Mouse (Mus musculus): ENCODE measurements around the gene Lzts3. TPM values are rescaled to one million over a fixed set of nuclear protein-coding genes. Genes with fewer than 3 reads are reported as not detected.
"Not testable (repeated sequence)": the region's sequence is repeated elsewhere in the genome, so short reads cannot be mapped to it uniquely, and the experiment has no call there.

The Lzts3 gene
- polyA plus RNA-seq, 1 experiment from 2014 or later = 0.79 TPM

GRCm38 (mm10) chr2:130649028-130649427 is 6.4 kb upstream of the Lzts3 start:
- ATAC-seq (replicated peaks; ENCODE audit: insufficient number of reproducible peaks, low FRiP score, low TSS enrichment, low read depth); H3K27ac ChIP-seq (replicated peaks; ENCODE audit: low read depth, low read length); DNase-seq (ENCODE audit: low spot score); H3K4me3 ChIP-seq (ENCODE audit: low read depth, low read length); H3K9ac ChIP-seq (replicated peaks; ENCODE audit: low read length); H3K36me3 ChIP-seq (replicated peaks; ENCODE audit: control insufficient read depth, insufficient read depth, low read depth, low read length); H3K9me3 ChIP-seq (replicated peaks; ENCODE audit: control insufficient read depth, low read length); H3K27me3 ChIP-seq (ENCODE audit: control insufficient read depth, insufficient read depth, low read length); H3K4me2 ChIP-seq (ENCODE audit: low read depth, low read length); H3K4me1 ChIP-seq (ENCODE audit: control insufficient read depth, insufficient read depth, low read length): not testable (repeated sequence)
- WGBS = 81% methylated on average over 6 of the region's 6 CpGs

- DNase-seq (ENCODE audit: low spot score) (no peak), ATAC-seq (replicated peaks; ENCODE audit: insufficient number of reproducible peaks, low FRiP score, low TSS enrichment, low read depth) (no peak)
- Histone ChIP-seq H3K4me2 (ENCODE audit: low read depth, low read length) (no peak overlapping the region), H3K36me3 (replicated peaks; ENCODE audit: control insufficient read depth, insufficient read depth, low read depth, low read length) (no peaks in the 10 kb centered on the region), H3K9ac (replicated peaks; ENCODE audit: low read length) (no peak overlapping the region), H3K4me1 (ENCODE audit: control insufficient read depth, insufficient read depth, low read length) (no peaks in the 10 kb centered on the region), H3K4me3 (ENCODE audit: low read depth, low read length) (no peak overlapping the region), H3K27ac (replicated peaks; ENCODE audit: low read depth, low read length) (no peak overlapping the region), H3K27me3 (ENCODE audit: control insufficient read depth, insufficient read depth, low read length) (no peaks in the 10 kb centered on the region), H3K9me3 (replicated peaks; ENCODE audit: control insufficient read depth, low read length) (no peaks in the 10 kb centered on the region)
- WGBS = 80% methylated on average over 4 of the region's 4 CpGs
These were observed 2.6 kb upstream of the Lzts3 start for GRCm38 (mm10) chr2:130645198-130645597.

GRCm38 (mm10) chr2:130642197-130642660 is 374 bp downstream of the Lzts3 start:
- H3K4me3 ChIP-seq (ENCODE audit: low read depth, low read length) = peak overlapping the region; percentile 58
- no peak overlapping the region for H3K27ac ChIP-seq (replicated peaks; ENCODE audit: low read depth, low read length)
- peak; percentile 40 for DNase-seq (ENCODE audit: low spot score)
- H3K4me2 ChIP-seq (ENCODE audit: low read depth, low read length) = peak overlapping the region; percentile 97
- peak; percentile 53 for ATAC-seq (replicated peaks; ENCODE audit: insufficient number of reproducible peaks, low FRiP score, low TSS enrichment, low read depth)
- no peaks in the 10 kb centered on the region for H3K4me1 ChIP-seq (ENCODE audit: control insufficient read depth, insufficient read depth, low read length)
- H3K27me3 ChIP-seq (ENCODE audit: control insufficient read depth, insufficient read depth, low read length) = peaks cover 10% of the 10 kb centered on the region
- WGBS = 0% methylated on average over 15 of the region's 27 CpGs
- H3K9ac ChIP-seq (replicated peaks; ENCODE audit: low read length) = peak overlapping the region; percentile 46
- H3K9me3 ChIP-seq (replicated peaks; ENCODE audit: control insufficient read depth, low read length) = no peaks in the 10 kb centered on the region
- no peaks in the 10 kb centered on the region for H3K36me3 ChIP-seq (replicated peaks; ENCODE audit: control insufficient read depth, insufficient read depth, low read depth, low read length)

GRCm38 (mm10) chr2:130641351-130642025 is 1.1 kb downstream of the Lzts3 start:
- no peak overlapping the region; the same call in 1 of the 2 replicates for H3K4me2 ChIP-seq (ENCODE audit: low read depth, low read length)
- peaks cover 14% of the 10 kb centered on the region for H3K27me3 ChIP-seq (ENCODE audit: control insufficient read depth, insufficient read depth, low read length)
- WGBS = 64% methylated on average over 6 of the region's 6 CpGs
- ATAC-seq (replicated peaks; ENCODE audit: insufficient number of reproducible peaks, low FRiP score, low TSS enrichment, low read depth) = no peak
- DNase-seq (ENCODE audit: low spot score) = no peak
- H3K4me1 ChIP-seq (ENCODE audit: control insufficient read depth, insufficient read depth, low read length) = no peaks in the 10 kb centered on the region
- H3K9me3 ChIP-seq (replicated peaks; ENCODE audit: control insufficient read depth, low read length) = no peaks in the 10 kb centered on the region
- H3K9ac ChIP-seq (replicated peaks; ENCODE audit: low read length) = no peak overlapping the region
- H3K36me3 ChIP-seq (replicated peaks; ENCODE audit: control insufficient read depth, insufficient read depth, low read depth, low read length) = no peaks in the 10 kb centered on the region
- no peak overlapping the region for H3K27ac ChIP-seq (replicated peaks; ENCODE audit: low read depth, low read length)
- H3K4me3 ChIP-seq (ENCODE audit: low read depth, low read length) = peak overlapping the region; percentile 58; the same call in 1 of the 2 replicates

- no peak overlapping the region for H3K9ac ChIP-seq (replicated peaks; ENCODE audit: low read length)
- WGBS = 77% methylated on average over 6 of the region's 6 CpGs
- H3K4me1 ChIP-seq (ENCODE audit: control insufficient read depth, insufficient read depth, low read length) = peaks cover 9% of the 10 kb centered on the region
- H3K27ac ChIP-seq (replicated peaks; ENCODE audit: low read depth, low read length) = no peak overlapping the region
- H3K4me2 ChIP-seq (ENCODE audit: low read depth, low read length) = no peak overlapping the region
- no peaks in the 10 kb centered on the region for H3K36me3 ChIP-seq (replicated peaks; ENCODE audit: control insufficient read depth, insufficient read depth, low read depth, low read length)
- H3K4me3 ChIP-seq (ENCODE audit: low read depth, low read length) = no peak overlapping the region
- no peak for ATAC-seq (replicated peaks; ENCODE audit: insufficient number of reproducible peaks, low FRiP score, low TSS enrichment, low read depth)
- no peak for DNase-seq (ENCODE audit: low spot score)
- H3K9me3 ChIP-seq (replicated peaks; ENCODE audit: control insufficient read depth, low read length) = no peaks in the 10 kb centered on the region
- H3K27me3 ChIP-seq (ENCODE audit: control insufficient read depth, insufficient read depth, low read length) = peaks cover 30% of the 10 kb centered on the region
These were observed 3.3 kb downstream of the Lzts3 start for GRCm38 (mm10) chr2:130639276-130639675.

- H3K9ac ChIP-seq (replicated peaks; ENCODE audit: low read length) = no peak overlapping the region
- H3K9me3 ChIP-seq (replicated peaks; ENCODE audit: control insufficient read depth, low read length) = no peaks in the 10 kb centered on the region
- peaks cover 9% of the 10 kb centered on the region for H3K4me1 ChIP-seq (ENCODE audit: control insufficient read depth, insufficient read depth, low read length)
- DNase-seq (ENCODE audit: low spot score) (no peak), ATAC-seq (replicated peaks; ENCODE audit: insufficient number of reproducible peaks, low FRiP score, low TSS enrichment, low read depth) (no peak)
- H3K36me3 ChIP-seq (replicated peaks; ENCODE audit: control insufficient read depth, insufficient read depth, low read depth, low read length) = no peaks in the 10 kb centered on the region
- no peak overlapping the region for H3K4me3 ChIP-seq (ENCODE audit: low read depth, low read length)
- H3K4me2 ChIP-seq (ENCODE audit: low read depth, low read length) = no peak overlapping the region
- WGBS = 27% methylated on average over 16 of the region's 16 CpGs
- no peak overlapping the region for H3K27ac ChIP-seq (replicated peaks; ENCODE audit: low read depth, low read length)
- H3K27me3 ChIP-seq (ENCODE audit: control insufficient read depth, insufficient read depth, low read length) = peaks cover 31% of the 10 kb centered on the region
These were observed 4.4 kb downstream of the Lzts3 start for GRCm38 (mm10) chr2:130638101-130638611.

- H3K9ac ChIP-seq (replicated peaks; ENCODE audit: low read length) = peak overlapping the region; percentile 22
These were observed 6.8 kb downstream of the Lzts3 start for GRCm38 (mm10) chr2:130635847-130636246.

GRCm38 (mm10) chr2:130634739-130635411 is 7.7 kb downstream of the Lzts3 start:
- ATAC-seq (replicated peaks; ENCODE audit: insufficient number of reproducible peaks, low FRiP score, low TSS enrichment, low read depth) (peak; percentile 68), DNase-seq (ENCODE audit: low spot score) (peak; percentile 64)
- H3K27ac ChIP-seq (replicated peaks; ENCODE audit: low read depth, low read length) = no peak overlapping the region
- WGBS = under 1% methylated on average over 38 of the region's 38 CpGs
- H3K4me2 ChIP-seq (ENCODE audit: low read depth, low read length) = peak overlapping the region; percentile 90
- H3K27me3 ChIP-seq (ENCODE audit: control insufficient read depth, insufficient read depth, low read length) = peaks cover 31% of the 10 kb centered on the region
- H3K9ac ChIP-seq (replicated peaks; ENCODE audit: low read length) = peak overlapping the region; percentile 55
- no peaks in the 10 kb centered on the region for H3K36me3 ChIP-seq (replicated peaks; ENCODE audit: control insufficient read depth, insufficient read depth, low read depth, low read length)
- peak overlapping the region; percentile 31 for H3K4me3 ChIP-seq (ENCODE audit: low read depth, low read length)
- no peaks in the 10 kb centered on the region for H3K9me3 ChIP-seq (replicated peaks; ENCODE audit: control insufficient read depth, low read length)
- H3K4me1 ChIP-seq (ENCODE audit: control insufficient read depth, insufficient read depth, low read length) = peaks cover 9% of the 10 kb centered on the region

More at GRCm38 (mm10) chr2:130635847-130636246, 6.8 kb downstream of the Lzts3 start:
- H3K4me3 ChIP-seq (ENCODE audit: low read depth, low read length) = peak overlapping the region; percentile 5; the same call in 1 of the 2 replicates
- DNase-seq (ENCODE audit: low spot score) = peak; percentile 20
- peak overlapping the region; percentile 90 for H3K4me2 ChIP-seq (ENCODE audit: low read depth, low read length)
- H3K27me3 ChIP-seq (ENCODE audit: control insufficient read depth, insufficient read depth, low read length) = peaks cover 31% of the 10 kb centered on the region
- H3K27ac ChIP-seq (replicated peaks; ENCODE audit: low read depth, low read length) = no peak overlapping the region
- no peak for ATAC-seq (replicated peaks; ENCODE audit: insufficient number of reproducible peaks, low FRiP score, low TSS enrichment, low read depth)
- no peaks in the 10 kb centered on the region for H3K36me3 ChIP-seq (replicated peaks; ENCODE audit: control insufficient read depth, insufficient read depth, low read depth, low read length)
- H3K4me1 ChIP-seq (ENCODE audit: control insufficient read depth, insufficient read depth, low read length) = peaks cover 9% of the 10 kb centered on the region
- H3K9me3 ChIP-seq (replicated peaks; ENCODE audit: control insufficient read depth, low read length) = no peaks in the 10 kb centered on the region
- 13% methylated on average over 21 of the region's 21 CpGs for WGBS
